Mouse (Mus musculus) kidney, embryonic 16.5 days (tissue): ENCODE measurements around the gene Vsig8. TPM values are rescaled to one million over a fixed set of nuclear protein-coding genes. Genes with fewer than 3 reads are reported as not detected.

Experiments
- ATAC-seq: fragments of 200-750 bp; cut with Nextera tagmentation; 2 replicates; pipeline ENCODE4 v1.8.0; 2017; ENCODE audit warnings: moderate TSS enrichment; ENCODE audit not compliant: low FRiP score, low TSS enrichment
- H3K27ac ChIP-seq: fragments of 300-500 bp; sonication (generic); 2 replicates; pipeline ENCODE4 v1.5.1; 2014; ENCODE audit warnings: low read length
- H3K27me3 ChIP-seq: fragments of 300-500 bp; sonication (generic); 2 replicates; pipeline ENCODE4 v1.6.1; 2014; ENCODE audit warnings: low read length, control low read depth, mixed read lengths; ENCODE audit not compliant: insufficient read depth
- H3K36me3 ChIP-seq: fragments of 300-500 bp; sonication (generic); 2 replicates; pipeline ENCODE4 v1.6.1; 2014; ENCODE audit warnings: low read length, control low read depth, mixed read lengths; ENCODE audit not compliant: insufficient read depth
- H3K4me1 ChIP-seq: fragments of 300-500 bp; sonication (generic); 2 replicates; pipeline ENCODE4 v1.6.1; 2014; ENCODE audit warnings: low read length, control low read depth, mixed read lengths; ENCODE audit not compliant: insufficient read depth
- H3K4me2 ChIP-seq: fragments of 300-500 bp; sonication (generic); replicated peaks from 2 replicates; pipeline ENCODE4 v1.6.1; 2014; ENCODE audit warnings: low read depth, low read length
- H3K4me3 ChIP-seq: fragments of 300-500 bp; sonication (generic); 2 replicates; pipeline ENCODE4 v1.5.1; 2014; ENCODE audit warnings: mild to moderate bottlenecking, low read length
- H3K9ac ChIP-seq: fragments of 300-500 bp; sonication (generic); replicated peaks from 2 replicates; pipeline ENCODE4 v1.6.1; 2014; ENCODE audit warnings: low read length
- H3K9me3 ChIP-seq: fragments of 300-500 bp; sonication (generic); 2 replicates; pipeline ENCODE4 v1.6.1; 2016; ENCODE audit warnings: low read length, control low read depth
- WGBS: fragments of 180-500 bp; shearing (Covaris S2); extraction: QIAGEN DNeasy Blood & Tissue Kit; methylation state at CpG from one replicate; pipeline ENCODE4 v1.1.7; 2014; 5-methylcytosine and 5-hydroxymethylcytosine counted together
- polyA plus RNA-seq: library from polyadenylated mRNA; unstranded; fragments of >200 nt; fragmentation: Nextera tagmentation; extraction: Ambion mirVana; gene quantifications from 2 replicates; pipeline ENCODE4 v1.2.1, GENCODE M21; 2015

Vsig8 gene
- polyA plus RNA-seq, 1 experiment from 2014 or later, result 0.34 TPM

GRCm38 (mm10) chr1:172611304-172611703 lies 55.6 kb downstream of the Vsig8 start:
- no peak overlapping the region for H3K4me3 ChIP-seq
- no peak overlapping the region for H3K4me2 ChIP-seq
- H3K36me3 ChIP-seq, result no peaks in the 10 kb centered on the region
- peaks cover 3% of the 10 kb centered on the region; the same call in 1 of the 2 replicates for H3K4me1 ChIP-seq
- H3K27ac ChIP-seq, result no peak overlapping the region
- 82% methylated on average over 10 of the region's 10 CpGs for WGBS
- no peaks in the 10 kb centered on the region for H3K9me3 ChIP-seq
- H3K9ac ChIP-seq, result no peak overlapping the region
- no peak for ATAC-seq
- no peaks in the 10 kb centered on the region for H3K27me3 ChIP-seq

- peaks cover 13% of the 10 kb centered on the region for H3K4me1 ChIP-seq
- 9% methylated on average over 1 of the region's 1 CpGs for WGBS
- no peak overlapping the region for H3K9ac ChIP-seq
- H3K36me3 ChIP-seq, result no peaks in the 10 kb centered on the region
- no peak for ATAC-seq
- H3K4me2 ChIP-seq, result no peak overlapping the region
- no peak overlapping the region for H3K4me3 ChIP-seq
- no peaks in the 10 kb centered on the region for H3K9me3 ChIP-seq
- H3K27ac ChIP-seq, result no peak overlapping the region
- H3K27me3 ChIP-seq, result no peaks in the 10 kb centered on the region
Measured at GRCm38 (mm10) chr1:172612745-172613144, 57.0 kb downstream of the Vsig8 start.

Other genes starting within 250 kb of the Vsig8 start
- not detected in 2 replicates for gene Kcnj9, start 226.6 kb upstream of the Vsig8 start, polyA plus RNA-seq
- 1.2 and 1.6 TPM in 2 replicates for gene Kcnj10, start 214.7 kb upstream of the Vsig8 start, polyA plus RNA-seq
- 7.3 and 7.8 TPM in 2 replicates for gene Pigm, start 179.4 kb upstream of the Vsig8 start, polyA plus RNA-seq
- 1.0 and 1.7 TPM in 2 replicates for gene Slamf9, start 80.6 kb upstream of the Vsig8 start, polyA plus RNA-seq
- gene Igsf9, start 74.2 kb upstream of the Vsig8 start, polyA plus RNA-seq, result 45.7 and 58.1 TPM in 2 replicates
- 280 and 282 TPM in 2 replicates for gene Tagln2, start 55.9 kb upstream of the Vsig8 start, polyA plus RNA-seq
- 1.9 and 2.5 TPM in 2 replicates for gene Cfap45, start 35.1 kb upstream of the Vsig8 start, polyA plus RNA-seq
- 0.12 TPM in 1 of 2 replicates, not detected in the other for gene Slamf8, start 34.6 kb downstream of the Vsig8 start, polyA plus RNA-seq
- gene Fcrl6, start 46.6 kb downstream of the Vsig8 start, polyA plus RNA-seq, result not detected in 2 replicates
- gene Dusp23, start 77.0 kb downstream of the Vsig8 start, polyA plus RNA-seq, result 18.5 and 21.7 TPM in 2 replicates
- 0.69 and 0.73 TPM in 2 replicates for gene Crp, start 142.1 kb downstream of the Vsig8 start, polyA plus RNA-seq